Mouse (Mus musculus) embryo, embryonic 9.5 days (tissue): ENCODE data around the gene Tmem203.

Source experiments
- DNase-seq: peaks from one replicate; pipeline ENCODE4 v3.0.0-alpha.2; 2017; ENCODE audit errors: extremely low spot score

Gene Tmem203

GRCm38 (mm10) chr2:25263623-25264285, 8.5 kb downstream of the Tmem203 start:
- DNase-seq, result no peak

DNA sequence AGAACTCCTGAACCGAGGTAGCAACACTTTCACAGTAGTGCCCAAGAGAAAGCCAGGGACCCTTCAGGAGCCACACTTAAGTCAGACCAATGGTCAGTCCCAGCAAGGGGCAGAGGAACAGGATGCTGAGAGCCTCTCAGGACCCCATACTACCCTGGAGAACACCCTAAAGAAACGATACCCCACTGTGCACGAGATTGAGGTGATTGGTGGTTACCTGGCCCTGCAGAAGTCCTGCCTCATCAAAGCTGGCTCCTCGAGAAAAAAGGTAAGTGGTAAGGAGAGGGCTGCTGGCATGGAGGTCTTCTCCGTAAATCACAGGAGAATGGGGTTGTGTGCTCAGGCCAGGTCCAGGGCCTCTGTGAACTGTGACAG, 9.0 kb downstream of the Tmem203 start:
- DNase-seq, result no peak

- DNase-seq, result no peak
Measured at GRCm38 (mm10) chr2:25264851-25265250, 9.6 kb downstream of the Tmem203 start.

- DNase-seq, result no peak
Measured at GRCm38 (mm10) chr2:25265897-25266656, 10.8 kb downstream of the Tmem203 start.

DNA sequence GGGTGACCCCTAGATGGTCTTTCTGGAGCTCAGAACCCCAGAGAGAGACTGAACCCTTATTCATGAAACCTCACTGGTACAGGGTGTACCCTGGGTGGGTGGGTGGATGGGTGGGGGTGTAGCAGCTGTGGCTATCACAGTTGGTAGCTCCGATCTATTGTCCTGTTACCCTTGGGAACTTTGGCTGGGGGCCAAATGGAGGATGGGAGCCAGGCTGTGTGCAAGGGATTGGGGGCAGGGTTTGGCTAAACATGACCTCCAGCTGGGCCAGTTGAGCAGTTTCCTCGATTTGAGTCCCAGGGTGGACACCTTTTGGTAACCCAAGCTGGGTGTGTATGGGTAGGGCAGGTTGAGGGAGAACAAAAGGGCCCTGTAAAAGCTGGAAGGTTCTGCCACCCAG, 11.5 kb downstream of the Tmem203 start:
- no peak for DNase-seq

DNA sequence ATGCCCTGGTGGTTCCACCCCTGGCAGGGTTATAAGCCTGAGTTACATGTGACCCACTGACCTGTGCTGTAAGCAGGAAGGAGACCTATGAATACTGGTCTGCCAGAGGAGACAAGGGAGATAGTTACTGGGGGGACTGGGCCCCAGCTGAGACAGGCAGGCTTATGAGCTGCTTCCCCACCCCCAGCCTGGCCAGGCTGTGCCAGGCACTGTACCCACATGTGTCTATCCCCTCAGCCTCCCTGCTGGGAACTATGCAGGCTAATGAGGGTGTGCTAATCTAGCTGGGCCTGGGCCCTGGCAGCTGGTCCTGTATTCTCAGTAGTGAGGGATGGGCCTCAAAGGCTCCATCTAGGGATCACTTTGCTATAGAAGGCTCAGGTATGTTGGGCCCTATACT, 12.0 kb downstream of the Tmem203 start:
- DNase-seq, result no peak

DNA sequence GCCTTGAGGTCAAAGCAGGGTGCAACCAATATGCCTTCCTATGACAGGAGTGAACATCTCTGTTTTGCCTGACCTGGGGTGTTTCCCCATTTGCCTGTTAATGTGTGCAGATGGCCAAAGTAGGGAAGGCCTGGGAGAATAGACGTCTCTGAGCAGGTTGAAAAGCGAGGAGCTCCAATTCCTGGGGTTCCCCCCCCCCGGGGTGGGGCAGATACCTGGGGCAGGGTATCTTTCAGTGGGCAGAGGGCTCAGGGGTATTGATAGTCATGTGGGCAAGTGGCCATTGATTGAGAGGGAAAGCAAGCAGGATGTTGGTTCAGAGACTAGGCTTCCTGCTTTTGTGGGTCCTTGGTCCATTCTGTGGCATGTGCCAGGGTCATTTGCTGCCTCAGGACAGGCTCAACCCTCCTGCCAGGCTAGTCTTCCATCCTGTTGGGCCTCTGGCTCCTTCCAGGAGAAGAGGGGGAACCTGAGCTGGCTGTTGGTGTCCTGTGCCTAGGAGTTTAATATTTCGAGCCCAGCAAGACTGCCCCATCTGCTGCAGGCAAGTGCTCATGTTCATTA, 12.6 kb downstream of the Tmem203 start:
- DNase-seq, result no peak

DNA sequence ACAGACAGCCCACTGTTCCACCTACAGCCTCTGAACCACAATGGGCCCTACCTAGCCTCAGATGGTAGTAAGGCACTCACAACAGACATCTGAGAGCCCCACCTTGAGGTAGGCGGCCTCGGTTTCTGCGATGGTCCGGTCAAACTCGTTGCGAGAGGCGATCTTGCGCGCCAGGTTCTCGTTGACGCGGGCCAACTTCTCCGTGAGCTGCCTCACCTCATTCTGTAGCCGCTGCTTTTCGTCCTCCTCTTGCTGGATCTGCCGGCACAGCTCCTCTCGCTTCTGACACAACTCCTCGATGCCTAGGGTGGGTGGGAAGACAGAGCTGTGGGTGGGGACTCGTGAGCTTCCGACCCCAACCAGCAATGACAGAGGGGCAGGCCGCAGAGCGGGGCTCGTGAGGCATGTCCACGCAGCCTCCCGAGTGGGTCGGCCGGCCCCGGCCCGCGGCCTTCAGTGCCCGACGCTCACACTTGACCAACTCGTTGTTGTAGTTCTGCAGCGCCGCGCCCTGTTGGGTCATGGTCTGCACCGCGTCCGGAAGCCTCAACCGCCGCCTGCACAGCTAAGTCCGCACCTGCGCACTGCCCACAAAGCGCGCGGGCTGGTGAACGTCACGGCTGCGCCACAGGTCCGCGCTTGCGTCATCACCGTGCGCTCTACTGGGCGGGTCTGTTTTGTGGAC, 16.7 kb downstream of the Tmem203 start, which contains the start of the genes Ssna1 and Anapc2:
TSS of gene Ssna1 (minus strand) at position 612 of the 685 bp plus-strand sequence.
TSS of gene Anapc2 (plus strand) at position 652 of the 685 bp plus-strand sequence.
- peak; percentile 99 for DNase-seq

DNA sequence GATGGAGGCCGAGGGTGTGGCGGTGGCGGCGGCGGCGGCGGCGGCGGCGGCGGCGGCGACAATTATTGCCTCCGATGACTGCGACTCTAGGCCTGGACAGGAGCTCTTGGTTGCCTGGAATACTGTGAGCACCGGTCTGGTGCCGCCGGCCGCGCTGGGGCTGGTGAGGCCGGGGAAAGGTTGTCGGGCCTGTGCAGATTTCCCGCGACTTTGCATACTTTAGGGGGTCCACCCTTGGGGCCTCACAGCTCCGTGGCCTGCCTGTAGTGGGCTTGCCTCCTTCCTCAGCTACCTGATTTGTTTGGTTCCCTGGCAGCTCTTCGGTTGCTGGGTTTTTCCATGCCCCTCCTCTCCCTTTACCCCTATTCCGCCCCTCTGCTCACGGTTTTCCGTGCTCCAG, 17.3 kb downstream of the Tmem203 start:
- DNase-seq, result no peak

DNA sequence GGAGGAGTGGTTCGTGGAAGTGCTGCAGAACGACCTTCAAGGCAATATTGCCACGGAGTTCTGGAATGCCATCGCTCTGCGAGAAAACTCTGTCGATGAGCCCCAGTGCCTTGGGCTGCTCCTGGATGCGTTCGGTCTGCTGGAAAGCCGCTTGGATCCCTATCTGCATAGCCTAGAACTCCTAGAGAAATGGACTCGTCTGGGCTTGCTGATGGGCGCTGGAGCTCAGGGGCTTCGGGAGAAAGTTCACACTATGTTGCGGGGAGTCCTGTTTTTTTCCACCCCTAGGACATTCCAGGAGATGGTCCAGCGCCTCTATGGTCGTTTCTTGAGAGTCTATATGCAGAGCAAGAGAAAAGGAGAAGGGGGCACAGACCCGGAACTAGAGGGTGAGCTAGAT, 17.8 kb downstream of the Tmem203 start:
- DNase-seq, result no peak

- peak; percentile 64 for DNase-seq
Measured at GRCm38 (mm10) chr2:25278928-25279882, 24.0 kb downstream of the Tmem203 start.

- DNase-seq, result no peak
Measured at GRCm38 (mm10) chr2:25285551-25285950, 30.3 kb downstream of the Tmem203 start.

GRCm38 (mm10) chr2:25286314-25286713, 31.1 kb downstream of the Tmem203 start:
- DNase-seq, result no peak

DNA sequence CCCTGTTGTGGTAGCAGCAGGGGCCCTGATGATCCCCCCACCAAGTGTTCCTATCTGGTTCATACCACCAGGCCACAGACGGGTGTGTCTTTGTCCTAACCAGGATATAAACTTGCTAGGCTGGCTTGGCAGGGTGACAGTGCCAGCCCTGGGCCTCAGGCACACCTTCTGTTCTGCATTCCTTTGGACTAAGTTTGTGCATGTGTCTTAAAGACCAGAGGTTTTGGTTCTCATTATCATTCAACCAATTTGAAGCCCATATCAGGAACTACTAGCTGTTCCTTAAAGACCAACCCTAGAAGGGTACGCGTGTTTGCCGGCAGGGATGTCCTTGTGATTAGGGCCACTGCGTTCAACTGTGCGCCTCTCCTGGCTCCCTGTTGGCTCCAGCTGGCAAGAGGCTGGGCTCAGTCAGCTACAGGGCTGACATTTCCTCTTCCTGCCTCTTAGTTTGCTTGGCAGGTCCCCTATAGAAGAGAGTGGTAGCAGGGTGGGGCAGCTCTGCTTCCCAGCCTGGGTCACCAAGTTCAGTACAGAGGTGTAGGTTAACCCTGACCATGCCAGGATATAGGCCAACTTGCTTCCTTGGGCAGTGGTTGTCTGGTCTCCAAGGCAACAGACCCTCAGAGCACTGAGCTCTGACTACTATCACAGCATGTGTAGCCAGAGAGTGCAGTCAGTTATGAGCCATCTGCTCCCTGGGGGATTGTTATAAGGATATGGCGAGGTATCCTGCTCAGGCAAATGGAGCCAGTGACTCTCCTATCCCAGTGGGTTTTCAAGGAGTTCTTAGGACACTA, 31.8 kb downstream of the Tmem203 start:
- DNase-seq, result no peak

DNA sequence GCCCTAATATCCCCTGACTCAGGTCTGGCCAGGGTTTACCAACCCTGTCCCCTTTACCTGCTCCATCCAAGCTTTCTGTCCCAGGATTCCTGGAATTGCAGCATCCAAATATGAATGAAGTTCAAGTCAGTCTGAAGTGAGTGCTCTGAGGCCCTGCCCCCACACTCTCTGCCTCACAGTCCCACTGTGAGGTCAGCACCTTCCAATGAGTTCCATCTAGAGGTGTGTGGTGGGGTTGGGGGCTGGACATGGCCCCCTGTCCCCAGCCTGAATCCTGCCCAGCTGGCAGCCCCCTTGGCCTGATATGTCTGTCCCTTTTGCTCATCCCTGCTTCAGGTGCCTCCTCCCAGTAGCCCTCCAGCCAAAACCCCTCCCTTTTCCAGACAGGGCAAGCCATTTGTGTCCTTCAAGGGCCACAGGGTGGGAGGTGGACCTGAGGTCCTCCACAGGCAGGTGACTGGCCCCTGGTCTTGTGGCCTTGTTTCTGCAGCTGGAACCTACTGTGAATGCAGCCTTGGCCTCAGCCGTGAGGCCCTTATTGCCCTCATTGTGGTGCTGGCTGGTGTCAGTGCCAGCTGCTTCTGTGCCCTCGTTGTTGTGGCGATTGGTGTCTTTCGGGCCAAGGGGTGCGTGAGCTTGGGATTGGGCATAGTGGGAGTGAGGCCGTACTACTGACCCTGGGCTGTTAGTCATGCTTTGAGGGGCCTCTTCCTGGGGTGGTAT, 32.8 kb downstream of the Tmem203 start, which contains the start of gene Tmem210:
TSS of gene Tmem210 (plus strand) at position 219 of the 723 bp plus-strand sequence.
- DNase-seq, result no peak

DNA sequence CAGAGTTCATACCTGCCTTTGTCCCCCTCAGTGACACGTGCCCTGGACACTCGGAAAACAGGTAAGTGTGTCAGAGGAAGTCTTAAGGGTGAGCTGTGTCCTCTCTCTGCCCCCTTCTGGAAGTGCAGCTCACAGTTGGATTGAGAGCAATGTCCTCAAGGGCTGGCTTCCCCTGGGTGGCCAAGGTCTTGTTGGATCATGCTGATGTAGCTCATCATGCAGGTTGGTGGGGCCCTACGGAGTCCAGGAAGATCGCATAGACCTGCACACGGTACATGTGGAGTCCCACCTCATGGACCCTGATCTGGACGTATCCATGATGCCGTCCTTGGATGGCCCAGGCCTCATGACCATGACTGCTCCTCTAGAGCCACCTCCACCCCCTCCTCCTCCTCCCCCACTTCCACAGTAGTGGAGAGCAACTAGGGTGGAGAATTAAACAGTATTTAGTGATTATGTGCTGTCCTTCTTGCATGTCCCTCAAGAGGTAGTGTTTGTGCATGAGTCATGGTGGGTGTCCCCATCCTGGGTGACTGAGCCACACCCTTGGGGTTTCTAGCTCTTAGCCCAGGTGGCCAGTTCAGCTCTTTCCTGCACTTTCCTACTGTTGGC, 33.6 kb downstream of the Tmem203 start:
- DNase-seq, result no peak

- no peak for DNase-seq
Measured at GRCm38 (mm10) chr2:25289651-25290050, 34.4 kb downstream of the Tmem203 start, which contains the start of gene Lrrc26. Lrrc26 (plus strand) TSS chr2:25289915.

DNA sequence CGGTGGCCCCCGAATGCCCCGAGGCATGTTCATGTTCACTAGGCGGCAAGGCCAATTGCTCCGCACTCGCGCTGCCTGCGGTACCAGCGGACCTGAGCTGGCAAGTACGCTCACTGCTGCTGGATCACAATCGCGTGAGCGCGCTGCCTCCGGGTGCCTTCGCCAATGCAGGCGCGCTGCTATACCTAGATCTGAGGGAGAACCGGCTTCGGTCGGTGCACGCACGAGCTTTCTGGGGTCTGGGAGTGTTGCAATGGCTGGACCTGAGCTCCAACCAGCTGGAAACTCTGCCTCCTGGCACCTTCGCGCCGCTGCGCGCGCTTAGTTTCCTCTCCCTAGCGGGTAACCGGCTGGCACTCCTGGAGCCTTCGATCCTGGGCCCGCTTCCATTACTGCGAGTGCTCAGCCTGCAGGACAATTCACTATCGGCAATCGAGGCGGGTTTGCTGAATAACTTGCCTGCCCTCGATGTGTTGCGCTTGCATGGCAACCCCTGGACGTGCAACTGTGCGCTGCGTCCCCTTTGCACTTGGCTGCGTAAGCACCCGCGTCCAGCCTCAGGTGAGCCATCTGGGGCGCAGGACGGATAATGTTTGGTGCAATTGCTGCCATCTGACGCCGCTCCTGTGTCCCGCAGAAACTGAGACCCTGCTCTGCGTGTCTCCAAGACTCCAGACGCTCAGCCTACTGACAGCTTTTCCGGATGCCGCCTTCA, 35.0 kb downstream of the Tmem203 start:
- no peak for DNase-seq

DNA sequence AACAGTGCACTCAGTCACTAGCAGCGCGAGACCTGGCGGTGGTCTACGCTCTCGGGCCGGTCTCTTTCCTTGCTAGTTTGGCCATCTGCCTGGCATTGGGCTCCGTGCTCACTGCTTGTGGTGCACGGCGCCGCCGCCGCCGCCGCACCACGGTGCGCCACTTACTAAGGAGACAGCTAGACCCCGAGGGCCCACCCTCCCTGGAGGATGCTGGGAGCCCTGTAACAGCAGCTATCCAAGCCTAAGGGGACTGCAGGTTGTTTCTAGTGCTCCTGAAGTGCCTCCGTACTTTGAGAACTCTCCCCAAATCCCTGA, 35.5 kb downstream of the Tmem203 start:
- peak; percentile 10 for DNase-seq
